Mouse (Mus musculus) embryonic fibroblast, embryonic 13.5 days (primary cell): ENCODE results near the gene Tmcc3. TPM values are rescaled to one million over a fixed set of nuclear protein-coding genes. Genes with fewer than 3 reads are reported as not detected.
A peak's percentile ranks its signal among the peaks of the same experiment; 100 is the strongest.

Source experiments
- H3K27ac ChIP-seq: 2 replicates; pipeline ENCODE4 v1.5.1; 2012; ENCODE audit warnings: low read length, control low read depth, inconsistent platforms; ENCODE audit not compliant: insufficient read depth
- H3K4me1 ChIP-seq: 2 replicates; pipeline ENCODE4 v1.6.1; 2011; ENCODE audit warnings: low read length; ENCODE audit not compliant: control insufficient read depth, insufficient read depth
- H3K4me3 ChIP-seq: 2 replicates; pipeline ENCODE4 v1.5.1; 2011; ENCODE audit warnings: mild to moderate bottlenecking, control low read depth, low read length; ENCODE audit not compliant: insufficient read depth
- CTCF ChIP-seq: IDR thresholded peaks from 2 replicates; pipeline ENCODE4 v1.5.1; 2011; ENCODE audit warnings: mild to moderate bottlenecking, control low read depth, low read length, moderate library complexity, borderline replicate concordance; ENCODE audit not compliant: insufficient read depth
- POLR2A ChIP-seq: IDR thresholded peaks from 2 replicates; pipeline ENCODE4 v1.6.1; 2011; ENCODE audit warnings: low read depth, mild to moderate bottlenecking, control low read depth, low read length, moderate library complexity
- polyA plus RNA-seq: library from polyadenylated mRNA; stranded (reverse); fragments of >200 nt; gene quantifications from 2 replicates; pipeline ENCODE4 v1.2.4, GENCODE M21; 2011; ENCODE audit warnings: low read depth; ENCODE audit not compliant: missing spikeins, insufficient read length

Gene Tmcc3
- polyA plus RNA-seq, 1 experiment = 10.2 TPM

DNA sequence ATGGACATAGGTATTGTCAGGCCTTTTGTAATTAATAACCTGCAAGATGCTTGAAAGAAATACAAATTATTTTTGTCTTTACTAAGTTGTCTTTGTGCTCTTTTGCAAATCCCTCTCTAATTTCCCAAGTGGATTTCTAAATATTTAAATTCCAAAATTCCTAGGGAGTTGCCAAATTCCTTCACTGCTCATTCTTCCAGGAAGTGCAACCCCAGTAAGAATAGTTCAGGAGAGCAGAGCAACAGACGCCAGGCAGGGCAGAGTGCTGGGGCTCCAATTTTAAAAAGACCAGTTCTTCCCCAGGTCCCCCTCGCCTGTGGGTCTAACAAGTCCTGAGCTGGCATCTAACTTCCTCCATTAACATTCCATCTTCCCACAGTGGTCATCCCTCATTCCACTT, 239.3 kb downstream of the Tmcc3 start:
- no peak for TF ChIP-seq CTCF
- Histone ChIP-seq H3K27ac (peak overlapping the region; percentile 43; the same call in 1 of the 2 replicates), H3K4me1 (peaks cover 34% of the 10 kb centered on the region), H3K4me3 (no peak overlapping the region)

DNA sequence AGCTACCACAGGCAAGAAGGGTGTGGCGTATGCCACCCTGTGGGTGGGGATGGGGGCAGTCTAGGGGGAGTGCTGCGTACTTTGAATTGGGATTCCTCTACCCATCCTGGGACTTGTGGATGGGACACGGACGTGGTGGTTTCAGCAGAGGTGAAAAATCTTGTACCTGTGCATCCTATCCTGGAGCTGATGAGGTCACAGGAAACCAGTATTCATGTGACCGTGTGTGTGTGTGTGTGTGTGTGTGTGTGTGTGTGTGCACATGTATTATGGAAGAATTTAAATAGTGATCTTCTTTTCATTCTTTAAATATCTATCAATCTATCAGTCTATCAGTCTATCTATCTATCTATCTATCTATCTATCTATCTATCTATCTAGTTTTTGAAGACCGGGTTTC, 239.8 kb downstream of the Tmcc3 start:
- Histone ChIP-seq H3K4me3 (no peak overlapping the region), H3K4me1 (peaks cover 33% of the 10 kb centered on the region), H3K27ac (peak overlapping the region; percentile 43; the same call in 1 of the 2 replicates)
- no peak for TF ChIP-seq CTCF
- TF ChIP-seq POLR2A = no peak

DNA sequence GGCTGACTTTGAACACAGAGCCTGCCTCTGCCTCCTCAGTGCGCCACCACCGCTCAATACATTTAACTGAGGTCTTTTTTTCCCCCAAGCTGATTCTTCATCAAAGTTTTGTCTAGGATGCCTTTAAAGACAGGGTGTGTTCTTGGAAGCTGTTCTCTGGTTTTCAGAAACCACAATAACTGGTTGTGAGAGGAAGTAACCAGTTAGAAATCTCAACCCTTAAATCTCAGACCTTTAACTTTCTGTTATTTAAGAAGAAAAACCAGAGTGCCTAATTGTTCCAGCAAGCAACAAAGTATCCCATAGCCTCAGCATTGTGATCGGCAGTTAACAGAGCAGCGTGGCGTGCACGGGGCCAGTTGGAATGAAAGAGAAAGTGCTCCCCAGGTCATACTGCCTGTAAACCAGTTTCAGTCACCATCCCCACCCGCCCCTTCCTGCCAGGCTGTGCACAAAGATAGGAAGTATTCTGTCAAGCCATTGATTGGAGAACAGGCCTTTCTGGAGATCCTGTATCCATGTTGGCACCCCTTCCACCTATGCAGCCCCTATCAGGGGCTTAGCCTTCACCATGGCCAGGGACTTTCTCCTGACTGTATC, 240.3 kb downstream of the Tmcc3 start:
- Histone ChIP-seq H3K4me3 (no peak overlapping the region), H3K4me1 (peaks cover 32% of the 10 kb centered on the region), H3K27ac (peak overlapping the region; percentile 12; the same call in 1 of the 2 replicates)
- TF ChIP-seq POLR2A = no peak
- no peak for TF ChIP-seq CTCF

DNA sequence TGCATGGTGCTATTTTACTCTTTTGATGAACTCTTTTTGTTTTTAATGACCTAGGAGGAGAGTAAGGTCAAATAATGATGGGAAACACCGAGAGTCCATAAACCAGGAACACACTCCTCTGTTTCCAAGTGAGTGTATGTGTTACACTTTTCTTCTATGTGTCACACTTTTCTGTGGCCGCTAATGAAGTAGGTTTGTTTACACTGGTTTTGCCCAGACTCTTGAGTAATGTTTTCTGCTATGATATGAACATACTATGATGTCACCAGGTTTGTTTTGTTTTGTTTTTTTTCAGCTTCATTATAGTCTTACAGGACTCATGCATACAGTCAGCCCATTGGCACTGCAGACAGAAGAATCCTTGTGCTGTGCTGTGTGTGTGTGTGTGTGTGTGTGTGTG, 243.6 kb downstream of the Tmcc3 start:
- no peak for TF ChIP-seq POLR2A
- TF ChIP-seq CTCF = no peak
- H3K4me1 ChIP-seq = peaks cover 28% of the 10 kb centered on the region
- no peak overlapping the region for H3K4me3 ChIP-seq
- H3K27ac ChIP-seq = no peak overlapping the region

DNA sequence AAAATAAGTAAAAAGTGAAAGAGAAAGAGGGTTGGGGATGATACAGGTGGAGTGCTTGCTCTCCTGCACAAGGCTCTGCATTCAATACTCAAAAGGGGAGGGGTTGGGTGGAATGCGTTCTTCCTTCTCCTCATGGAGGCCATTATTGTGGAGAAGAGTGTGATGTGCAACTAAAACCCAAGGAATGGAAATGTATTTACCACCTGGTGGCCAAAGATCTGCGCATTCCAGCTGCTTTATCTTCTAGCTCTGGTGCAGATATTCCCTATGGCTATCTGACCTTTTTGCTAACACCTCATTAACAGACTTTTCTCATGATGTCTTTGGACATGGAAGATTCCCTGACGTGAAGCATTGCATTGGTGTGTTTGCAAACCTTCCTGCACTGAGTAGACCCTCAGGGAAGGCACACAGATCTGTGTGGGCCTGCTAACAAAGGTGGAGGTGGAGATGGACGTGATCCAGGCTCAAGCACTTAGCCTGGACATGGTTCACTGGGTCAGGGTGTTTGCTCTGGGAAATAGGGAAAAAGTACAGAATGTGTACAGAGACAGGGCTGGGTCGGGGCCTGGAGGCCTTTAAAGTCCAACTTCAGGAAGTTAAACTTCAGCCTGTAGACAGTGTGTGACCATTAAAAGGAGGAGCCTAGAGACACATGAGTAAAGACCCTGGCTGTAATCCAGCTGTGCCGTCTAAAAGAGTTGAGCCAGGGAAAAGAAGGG, 245.8 kb downstream of the Tmcc3 start:
- Histone ChIP-seq H3K4me1 (peaks cover 17% of the 10 kb centered on the region), H3K27ac (no peak overlapping the region)
- TF ChIP-seq CTCF = no peak
- no peak for TF ChIP-seq POLR2A

DNA sequence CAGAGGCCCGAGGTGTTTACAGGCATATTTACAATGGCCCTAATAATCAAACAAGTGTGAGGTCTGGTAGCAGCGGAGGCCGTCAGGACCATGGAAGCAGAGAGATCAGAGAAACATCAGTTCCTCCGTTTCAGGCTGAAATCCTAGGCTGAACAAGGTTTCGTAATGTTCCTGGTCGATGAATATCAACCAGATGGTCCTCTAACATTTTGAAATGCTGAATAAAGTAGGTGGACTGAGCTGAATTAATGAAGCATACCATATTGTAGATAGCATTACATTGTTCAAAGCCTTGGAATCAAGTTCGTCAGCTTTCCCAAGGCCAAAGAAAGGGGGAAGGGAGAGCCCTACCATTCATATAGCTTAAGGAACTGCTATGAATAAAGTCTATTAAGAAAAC, 247.1 kb downstream of the Tmcc3 start:
- Histone ChIP-seq H3K4me1 (peaks cover 17% of the 10 kb centered on the region), H3K27ac (no peak overlapping the region), H3K4me3 (no peak overlapping the region)
- TF ChIP-seq CTCF = no peak
- TF ChIP-seq POLR2A = no peak

More for the DNA sequence above, 245.8 kb downstream of the Tmcc3 start:
- H3K4me3 ChIP-seq = no peak overlapping the region

DNA sequence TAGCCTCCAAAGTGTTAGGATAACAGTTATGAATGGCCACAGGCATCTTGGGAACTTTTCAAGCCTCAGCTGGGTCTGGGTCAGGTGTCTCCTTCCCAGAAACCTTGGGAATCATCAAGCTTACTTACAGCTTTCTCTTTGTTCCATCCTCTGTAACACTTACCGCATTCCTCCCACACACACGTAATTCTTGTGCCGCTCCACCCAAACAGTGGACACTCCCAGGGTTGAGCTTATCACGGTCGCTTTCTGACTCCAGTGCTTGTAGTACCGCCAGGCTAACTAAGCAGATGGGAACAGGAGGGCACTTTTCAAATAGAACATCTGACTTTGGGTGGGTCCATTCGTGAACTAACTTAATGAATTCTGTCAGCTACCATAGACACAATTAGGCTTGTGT, 249.6 kb downstream of the Tmcc3 start:
- Histone ChIP-seq H3K27ac (no peak overlapping the region), H3K4me1 (peaks cover 10% of the 10 kb centered on the region), H3K4me3 (no peak overlapping the region)
- no peak for TF ChIP-seq POLR2A

DNA sequence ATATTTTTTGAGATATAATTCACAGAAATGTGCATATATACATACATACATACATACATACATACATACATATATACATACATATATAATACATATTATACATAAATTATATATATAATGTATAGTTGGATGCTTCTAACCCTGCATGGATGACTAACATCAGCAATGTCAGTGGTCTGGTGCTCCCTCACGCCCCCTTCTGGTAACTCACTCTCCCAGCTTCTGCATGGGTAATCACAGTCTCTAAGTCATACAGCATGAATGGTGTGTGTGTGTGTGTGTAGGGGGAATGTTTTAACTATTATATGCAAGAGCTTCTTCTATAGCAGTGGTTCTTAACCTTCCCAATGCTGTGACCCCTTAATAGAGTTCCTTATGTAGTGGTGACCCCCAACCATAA, 250.4 kb downstream of the Tmcc3 start:
- Histone ChIP-seq H3K4me3 (no peak overlapping the region), H3K4me1 (peaks cover 10% of the 10 kb centered on the region), H3K27ac (no peak overlapping the region)
- no peak for TF ChIP-seq CTCF

DNA sequence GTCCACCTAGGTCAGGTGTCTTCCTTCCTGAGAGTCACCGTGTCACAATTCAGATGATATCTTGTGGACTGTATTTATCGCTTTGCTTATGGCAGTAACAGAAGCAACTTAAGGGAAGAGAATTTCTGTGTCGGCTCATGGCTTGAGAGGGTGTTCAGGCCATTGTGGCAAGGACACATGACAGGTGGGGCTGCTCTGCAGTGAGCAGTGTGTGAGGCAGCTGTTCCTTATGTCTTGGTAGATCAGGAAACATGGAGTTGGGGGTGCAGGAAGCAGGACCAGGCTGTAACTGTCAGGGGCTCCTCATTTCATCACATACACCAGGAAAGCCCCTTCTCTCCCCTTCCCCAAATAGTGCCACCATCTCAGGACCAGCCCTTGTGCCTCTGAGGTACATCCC, 251.2 kb downstream of the Tmcc3 start:
- no peak for TF ChIP-seq POLR2A
- H3K4me1 ChIP-seq = peaks cover 4% of the 10 kb centered on the region
- no peak overlapping the region for H3K27ac ChIP-seq
- no peak overlapping the region for H3K4me3 ChIP-seq

DNA sequence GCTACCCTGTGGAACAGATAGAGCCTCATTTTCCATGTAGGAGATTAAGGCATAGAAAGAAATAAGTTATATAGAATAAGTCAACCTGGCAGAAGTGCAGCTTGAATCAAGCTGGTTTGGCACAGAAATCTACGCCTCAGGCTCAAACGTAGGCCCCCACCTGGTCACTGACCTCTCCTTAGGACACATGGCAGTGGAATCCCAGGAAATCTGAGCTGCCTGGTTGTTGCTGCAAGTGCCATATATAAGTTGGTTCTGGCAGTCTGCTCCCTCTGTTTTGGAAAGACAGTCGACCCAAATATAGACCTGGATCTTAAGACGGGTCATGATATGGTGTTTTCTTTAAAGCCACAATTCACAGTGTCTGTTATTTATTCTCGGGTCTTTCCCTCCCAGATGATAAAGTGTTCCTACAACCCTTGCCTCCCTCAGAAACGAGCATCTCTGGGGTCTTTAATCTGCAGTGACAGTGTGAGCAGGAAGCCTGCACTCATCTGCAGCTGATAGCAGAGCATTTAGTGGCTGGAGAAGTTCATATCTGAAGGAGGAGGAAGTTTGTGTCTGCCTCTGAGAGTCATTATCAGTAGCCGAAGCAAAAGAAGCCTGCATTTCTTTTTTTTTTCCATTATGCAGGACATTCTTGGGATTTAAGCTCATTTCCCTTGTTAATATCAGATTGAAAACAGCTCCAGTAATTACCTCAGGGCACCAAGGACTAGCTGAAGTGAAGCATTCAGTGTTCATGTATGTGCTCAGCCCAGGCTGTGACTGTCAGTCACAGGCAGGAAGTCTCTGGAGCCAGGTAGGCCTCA, 253.9 kb downstream of the Tmcc3 start:
- Histone ChIP-seq H3K4me1 (peaks cover 5% of the 10 kb centered on the region), H3K4me3 (no peak overlapping the region), H3K27ac (no peak overlapping the region)
- TF ChIP-seq POLR2A (no peak), CTCF (no peak)
